Comparison of ENCODE assay signal across 9 mouse cellular contexts in genomic region chr1:172532551-172532950, GRCm38 (mm10). TPM values are rescaled to one million over a fixed set of nuclear protein-coding genes. Genes with fewer than 3 reads are reported as not detected.
DNase-seq lines count a peak whose midpoint lies in the region; ATAC-seq and TF ChIP-seq lines count a peak whose summit lies in the region.
"Had no signal": no experiment of that assay in that cellular context is flagged by ENCODE, and none has a peak within 500 bp of the region (broad histone marks: within the 10 kb centered on the region; RNA-seq: fewer than 3 reads in every experiment).

No protein-coding gene starts in this region.

- H3K36me3 ChIP-seq in heart, embryonic 13.5 days = no peaks in the 10 kb centered on the region
- no peaks in the 10 kb centered on the region for H3K36me3 ChIP-seq in limb, embryonic 12.5 days
- H3K36me3 ChIP-seq in neural tube, embryonic 11.5 days (ENCODE audit: control insufficient read depth, insufficient read depth, low read length) = no peaks in the 10 kb centered on the region

- WGBS in cerebellum, adult 2 months = 5% methylated on average over 13 of the region's 13 CpGs
- 2% methylated on average over 13 of the region's 13 CpGs for WGBS in heart, embryonic 13.5 days
- 2% methylated on average over 13 of the region's 13 CpGs for WGBS in limb, embryonic 12.5 days
- 2% methylated on average over 12 of the region's 13 CpGs for WGBS in neural tube, embryonic 11.5 days

- DNase-seq in adrenal gland, adult 2 months = peak; percentile 45
- DNase-seq in adrenal gland, adult 18-20 months (ENCODE audit: low spot score in 2 of 2) = no peak
- DNase-seq in cerebellum, adult 2 months = peak; percentile 72 to 76
- DNase-seq in neural tube, embryonic 11.5 days (ENCODE audit: low spot score) = peak; percentile 68
- DNase-seq in c-Kit-positive CD71-positive TER-119-positive erythroid progenitor cells, embryonic 14.5 days (ENCODE audit: low spot score) = no peak
- no peak for DNase-seq in urinary bladder, postnatal 4 days (ENCODE audit: low spot score in 2 of 2)

- H3K4me3 ChIP-seq in cerebellum, adult 2 months (replicated peaks; ENCODE audit: insufficient read depth, low read depth, low read length) = peak overlapping the region; percentile 29
- H3K4me3 ChIP-seq in heart, embryonic 13.5 days = peak overlapping the region; percentile 39
- peak overlapping the region; percentile 27 for H3K4me3 ChIP-seq in limb, embryonic 12.5 days (replicated peaks)
- H3K4me3 ChIP-seq in neural tube, embryonic 11.5 days (ENCODE audit: low read depth, low read length) = no peak overlapping the region

- peaks cover 4% of the 10 kb centered on the region for H3K4me1 ChIP-seq in cerebellum, adult 2 months (ENCODE audit: control insufficient read depth, insufficient read depth, low read length)
- peaks cover 21% of the 10 kb centered on the region for H3K4me1 ChIP-seq in heart, embryonic 13.5 days
- H3K4me1 ChIP-seq in limb, embryonic 12.5 days (replicated peaks) = peaks cover 35% of the 10 kb centered on the region
- H3K4me1 ChIP-seq in neural tube, embryonic 11.5 days (ENCODE audit: control insufficient read depth, insufficient read depth, low read length) = no peaks in the 10 kb centered on the region

- no peaks in the 10 kb centered on the region for H3K27me3 ChIP-seq in cerebellum, adult 2 months (ENCODE audit: control insufficient read depth, insufficient read depth, low read length)
- peaks cover 48% of the 10 kb centered on the region for H3K27me3 ChIP-seq in heart, embryonic 13.5 days (replicated peaks)
- peaks cover 24% of the 10 kb centered on the region; the same call in 1 of the 2 replicates for H3K27me3 ChIP-seq in limb, embryonic 12.5 days
- H3K27me3 ChIP-seq in neural tube, embryonic 11.5 days (ENCODE audit: control insufficient read depth, insufficient read depth, low read length) = no peaks in the 10 kb centered on the region

- 0 out of 2 replicates have a peak overlapping the region, but pooled peaks have one; percentile 16 for H3K27ac ChIP-seq in cerebellum, adult 2 months (ENCODE audit: insufficient read depth, low read length)
- no peak overlapping the region for H3K27ac ChIP-seq in heart, embryonic 13.5 days (replicated peaks)
- no peak overlapping the region for H3K27ac ChIP-seq in limb, embryonic 12.5 days
- no peak overlapping the region for H3K27ac ChIP-seq in neural tube, embryonic 11.5 days (ENCODE audit: low read depth, low read length)

- H3K9me3 ChIP-seq in heart, embryonic 13.5 days = no peaks in the 10 kb centered on the region
- H3K9me3 ChIP-seq in limb, embryonic 12.5 days = no peaks in the 10 kb centered on the region
- no peaks in the 10 kb centered on the region for H3K9me3 ChIP-seq in neural tube, embryonic 11.5 days (ENCODE audit: control insufficient read depth, low read length)

- TF ChIP-seq POLR2A in cerebellum, adult 2 months (IDR thresholded peaks at IDR 0.05; ENCODE audit: borderline replicate concordance, insufficient read depth, low read length) = no peak

- peak overlapping the region; percentile 58 for H3K9ac ChIP-seq in heart, embryonic 13.5 days
- H3K9ac ChIP-seq in limb, embryonic 12.5 days (replicated peaks) = peak overlapping the region; percentile 31
- peak overlapping the region; percentile 19; the same call in 1 of the 2 replicates for H3K9ac ChIP-seq in neural tube, embryonic 11.5 days (ENCODE audit: low read length)

- ATAC-seq in heart, embryonic 13.5 days (ENCODE audit: extremely low read depth, insufficient number of reproducible peaks, low FRiP score, low TSS enrichment) = no peak
- ATAC-seq in limb, embryonic 12.5 days (ENCODE audit: insufficient number of reproducible peaks, insufficient read depth, low FRiP score, low TSS enrichment, low read depth) = peak; percentile 13; the same call in 1 of the 2 replicates
- peak; percentile 22; the same call in 1 of the 2 replicates for ATAC-seq in neural tube, embryonic 11.5 days (ENCODE audit: insufficient read depth, low FRiP score, low TSS enrichment)

- peak overlapping the region; percentile 61 for H3K4me2 ChIP-seq in heart, embryonic 13.5 days
- H3K4me2 ChIP-seq in limb, embryonic 12.5 days = peak overlapping the region; percentile 50
- H3K4me2 ChIP-seq in neural tube, embryonic 11.5 days (ENCODE audit: low read depth) = peak overlapping the region; percentile 21

- TF ChIP-seq CTCF in cerebellum, adult 2 months (IDR thresholded peaks at IDR 0.05; ENCODE audit: borderline replicate concordance, insufficient read depth, low read depth, low read length) = no peak

RNA-seq across cellular contexts. Expression of gene Cfap45, which starts 11.9 kb away (rescaled TPM):
- under 1 TPM; 0.31 to 0.37 TPM for total RNA-seq in adrenal gland, adult 2 months (2021)
- 0.15 TPM in 1 of 2 replicates, not detected in the other for polyA plus RNA-seq in adrenal gland, adult 2 months (2012; rRNA removed)
- total RNA-seq in adrenal gland, adult 18-20 months (2021) = under 1 TPM; 0.35 to 0.40 TPM
- 1.00 and 1.0 TPM in 2 replicates for polyA plus RNA-seq in cerebellum, adult 2 months (2012; rRNA removed)
- 1.9 and 2.4 TPM in 2 replicates for polyA plus RNA-seq in heart, embryonic 13.5 days (2015; fragmentation: Nextera tagmentation; extraction: Ambion mirVana)
- polyA plus RNA-seq in limb, embryonic 12.5 days (2016; fragmentation: Nextera tagmentation; extraction: Ambion mirVana) = 1.1 and 1.2 TPM in 2 replicates
- polyA plus RNA-seq in neural tube, embryonic 11.5 days (2014; fragmentation: Nextera tagmentation; extraction: Ambion mirVana) = 1.7 and 2.5 TPM in 2 replicates

RNA-seq across cellular contexts. Expression of gene Vsig8, which starts 23.2 kb away (rescaled TPM):
- under 1 TPM; 0.24 to 0.61 TPM for total RNA-seq in adrenal gland, adult 2 months (2021)
- polyA plus RNA-seq in adrenal gland, adult 2 months (2012; rRNA removed) = 1.6 and 2.1 TPM in 2 replicates
- under 1 TPM in 1 of 2 experiments, not detected in 1; 0.40 TPM for total RNA-seq in adrenal gland, adult 18-20 months (2021)
- polyA plus RNA-seq in cerebellum, adult 2 months (2012; rRNA removed) = 0.46 and 0.65 TPM in 2 replicates
- polyA plus RNA-seq in heart, embryonic 13.5 days (2015; fragmentation: Nextera tagmentation; extraction: Ambion mirVana) = 0.15 and 0.25 TPM in 2 replicates
- polyA plus RNA-seq in limb, embryonic 12.5 days (2016; fragmentation: Nextera tagmentation; extraction: Ambion mirVana) = 0.18 TPM in 1 of 2 replicates, not detected in the other
- polyA plus RNA-seq in neural tube, embryonic 11.5 days (2014; fragmentation: Nextera tagmentation; extraction: Ambion mirVana) = 0.15 TPM in 1 of 2 replicates, not detected in the other
- total RNA-seq: common myeloid progenitor, adult 5-6 weeks had no signal

RNA-seq across cellular contexts. Expression of gene Tagln2, which starts 32.7 kb away (rescaled TPM):
- total RNA-seq in adrenal gland, adult 2 months (2021) = 100 to 1,000 TPM in 1 of 2 experiments, 10 to 100 TPM in 1; 60.9 to 108 TPM
- polyA plus RNA-seq in adrenal gland, adult 2 months (2012; rRNA removed) = 89.5 and 121 TPM in 2 replicates
- total RNA-seq in adrenal gland, adult 18-20 months (2021) = 10 to 100 TPM; 64.7 to 65.1 TPM
- polyA plus RNA-seq in cerebellum, adult 2 months (2012; rRNA removed) = 12.9 and 13.0 TPM in 2 replicates
- polyA plus RNA-seq in heart, embryonic 13.5 days (2015; fragmentation: Nextera tagmentation; extraction: Ambion mirVana) = 312 and 327 TPM in 2 replicates
- 66.4 and 74.9 TPM in 2 replicates for polyA plus RNA-seq in limb, embryonic 12.5 days (2016; fragmentation: Nextera tagmentation; extraction: Ambion mirVana)
- 79.8 and 93.6 TPM in 2 replicates for polyA plus RNA-seq in neural tube, embryonic 11.5 days (2014; fragmentation: Nextera tagmentation; extraction: Ambion mirVana)

RNA-seq across cellular contexts. Expression of gene Igsf9, which starts 51.0 kb away (rescaled TPM):
- 1 to 10 TPM in 1 of 2 experiments, under 1 TPM in 1; 0.78 to 3.8 TPM for total RNA-seq in adrenal gland, adult 2 months (2021)
- polyA plus RNA-seq in adrenal gland, adult 2 months (2012; rRNA removed) = 7.4 and 7.9 TPM in 2 replicates
- total RNA-seq in adrenal gland, adult 18-20 months (2021) = 1 to 10 TPM; 1.1 to 3.2 TPM
- polyA plus RNA-seq in cerebellum, adult 2 months (2012; rRNA removed) = 1.9 and 2.2 TPM in 2 replicates
- polyA plus RNA-seq in heart, embryonic 13.5 days (2015; fragmentation: Nextera tagmentation; extraction: Ambion mirVana) = 9.2 and 9.6 TPM in 2 replicates
- polyA plus RNA-seq in limb, embryonic 12.5 days (2016; fragmentation: Nextera tagmentation; extraction: Ambion mirVana) = 69.7 and 70.5 TPM in 2 replicates
- polyA plus RNA-seq in neural tube, embryonic 11.5 days (2014; fragmentation: Nextera tagmentation; extraction: Ambion mirVana) = 45.9 and 59.3 TPM in 2 replicates

RNA-seq across cellular contexts. Expression of gene Slamf9, which starts 57.4 kb away (rescaled TPM):
- total RNA-seq in adrenal gland, adult 2 months (2021) = 1 to 10 TPM; 3.2 to 7.9 TPM
- polyA plus RNA-seq in adrenal gland, adult 2 months (2012; rRNA removed) = 4.5 and 4.9 TPM in 2 replicates
- total RNA-seq in adrenal gland, adult 18-20 months (2021) = 1 to 10 TPM; 3.4 to 5.0 TPM
- polyA plus RNA-seq in cerebellum, adult 2 months (2012; rRNA removed) = 0.74 and 0.87 TPM in 2 replicates
- polyA plus RNA-seq in heart, embryonic 13.5 days (2015; fragmentation: Nextera tagmentation; extraction: Ambion mirVana) = 1.2 and 1.3 TPM in 2 replicates
- 0.21 TPM in 1 of 2 replicates, not detected in the other for polyA plus RNA-seq in limb, embryonic 12.5 days (2016; fragmentation: Nextera tagmentation; extraction: Ambion mirVana)
- polyA plus RNA-seq in neural tube, embryonic 11.5 days (2014; fragmentation: Nextera tagmentation; extraction: Ambion mirVana) = 0.17 TPM in 1 of 2 replicates, not detected in the other
- total RNA-seq: common myeloid progenitor, adult 5-6 weeks had no signal

Comparison
In these comparisons a context has a peak if more than half of its experiments do, and no peak if none do; other contexts are left out.
1. DNase-seq: peak in adrenal gland, adult 2 months (single experiment), cerebellum, adult 2 months (2 of 2) and neural tube, embryonic 11.5 days (single experiment); none in adrenal gland, adult 18-20 months (0 of 2), c-Kit-positive CD71-positive TER-119-positive erythroid progenitor cells, embryonic 14.5 days (single experiment) and urinary bladder, postnatal 4 days (0 of 2).
2. Peak in every context shown above with its lines, with median percentiles within 50 percentile points of each other: H3K4me2 ChIP-seq and H3K9ac ChIP-seq.